Comparison of ENCODE assay signal across 9 mouse cellular contexts in the genomic region with DNA sequence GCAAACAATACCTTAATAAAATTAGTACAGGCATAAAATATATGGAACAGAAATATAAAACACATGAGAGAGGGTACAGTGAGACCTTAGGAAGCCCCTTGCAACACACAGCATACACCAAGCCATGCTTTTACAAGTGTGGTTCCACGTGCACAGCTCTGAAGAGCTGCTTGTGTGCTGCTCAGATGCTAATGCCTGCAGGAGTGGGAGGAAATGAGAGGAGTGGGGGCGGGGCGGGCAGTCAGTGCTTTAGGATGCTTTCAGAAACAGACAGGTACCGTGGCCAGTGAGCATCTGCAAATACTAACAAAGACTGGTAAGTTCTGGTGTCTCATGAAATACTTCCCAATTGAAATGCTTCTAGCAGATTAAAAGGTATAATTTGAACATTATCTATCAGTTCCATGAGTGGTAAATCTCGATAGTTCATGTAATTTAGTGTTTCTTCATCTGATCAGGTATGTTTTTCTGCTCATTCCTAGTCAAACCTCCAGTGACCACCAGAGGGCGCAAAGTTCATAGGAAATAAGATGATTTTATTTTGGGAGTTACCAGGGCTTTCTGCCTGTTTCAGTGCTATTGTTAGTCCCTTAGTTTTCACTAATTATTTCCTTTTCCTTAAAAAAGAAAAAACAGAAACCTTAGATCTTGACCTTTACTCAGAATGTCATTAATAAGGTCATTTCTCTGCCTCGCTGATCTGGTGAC. TPM values are rescaled to one million over a fixed set of nuclear protein-coding genes. Genes with fewer than 3 reads are reported as not detected.
A peak's percentile ranks its signal among the peaks of the same experiment; 100 is the strongest.
DNase-seq lines count a peak whose midpoint lies in the region; ATAC-seq and TF ChIP-seq lines count a peak whose summit lies in the region.
"Had no signal": no experiment of that assay in that cellular context is flagged by ENCODE, and none has a peak within 500 bp of the region (broad histone marks: within the 10 kb centered on the region; RNA-seq: fewer than 3 reads in every experiment).

No protein-coding gene starts in this region.

- H3K4me1 ChIP-seq in forebrain, embryonic 13.5 days: peaks cover 5% of the 10 kb centered on the region; the same call in 1 of the 2 replicates
- H3K4me1 ChIP-seq in thymus, adult 2 months (replicated peaks; ENCODE audit: control insufficient read depth, insufficient read depth, low read length): no peaks in the 10 kb centered on the region
- H3K4me1 ChIP-seq: embryonic facial prominence, embryonic 15.5 days had no signal

- peak; percentile 70 for DNase-seq in urinary bladder, postnatal 14 days (ENCODE audit: low spot score)
- no peak for DNase-seq in urinary bladder, postnatal 10 days (ENCODE audit: low spot score)
- DNase-seq in induced T-regulatory cell, adult 2 months (ENCODE audit: low read depth): peak; percentile 82
- DNase-seq in left cerebral cortex, postnatal 25 days (ENCODE audit: low spot score in 2 of 2): peak; percentile 80 to 84
- DNase-seq in naive thymus-derived CD4-positive, alpha-beta T cell, adult 2 months (ENCODE audit: low read depth): peak; percentile 76
- peak; percentile 71 for DNase-seq in thymus, adult 2 months

- no peak overlapping the region for H3K4me3 ChIP-seq in forebrain, embryonic 13.5 days
- no peak overlapping the region for H3K4me3 ChIP-seq in thymus, adult 2 months (ENCODE audit: control insufficient read depth, insufficient read depth, low read length)
- H3K4me3 ChIP-seq: embryonic facial prominence, embryonic 15.5 days had no signal

- intact Hi-C loops in left cerebral cortex, postnatal 25 days (cut with DNase I): loop anchor here (1.0 kb wide), 1 partner anchor 146 kb away; no protein-coding TSS in a partner anchor

- no peak overlapping the region for H3K9ac ChIP-seq in forebrain, embryonic 13.5 days
- H3K9ac ChIP-seq: embryonic facial prominence, embryonic 15.5 days had no signal

- no peak overlapping the region for H3K4me2 ChIP-seq in forebrain, embryonic 13.5 days
- H3K4me2 ChIP-seq: embryonic facial prominence, embryonic 15.5 days had no signal

- no peaks in the 10 kb centered on the region for H3K9me3 ChIP-seq in forebrain, embryonic 13.5 days (replicated peaks)
- H3K9me3 ChIP-seq: embryonic facial prominence, embryonic 15.5 days had no signal

- ATAC-seq in cerebellum, adult (ENCODE audit: insufficient number of reproducible peaks, low FRiP score, low TSS enrichment): peak; percentile 49; the same call in 1 of the 2 replicates
- ATAC-seq in forebrain, embryonic 13.5 days: peak; percentile 67

- WGBS in forebrain, embryonic 13.5 days: 27% methylated on average over 7 of the region's 7 CpGs
- 60% methylated on average over 7 of the region's 7 CpGs for WGBS in thymus, adult 2 months

- H3K27ac ChIP-seq in forebrain, embryonic 13.5 days: no peak overlapping the region
- H3K27ac ChIP-seq in thymus, adult 2 months (ENCODE audit: control insufficient read depth, insufficient read depth, low read length): no peak overlapping the region
- H3K27ac ChIP-seq: embryonic facial prominence, embryonic 15.5 days had no signal

- TF ChIP-seq CTCF in thymus, adult 2 months (IDR thresholded peaks at IDR 0.05; ENCODE audit: borderline replicate concordance, control insufficient read depth, extremely low read depth, insufficient read depth, low read length, poor library complexity): no peak

- no peak for TF ChIP-seq POLR2A in thymus, adult 2 months (IDR thresholded peaks at IDR 0.05; ENCODE audit: control insufficient read depth, extremely low read depth, insufficient read depth, low read length, poor library complexity)

- peaks cover 8% of the 10 kb centered on the region; the same call in 1 of the 2 replicates for H3K36me3 ChIP-seq in forebrain, embryonic 13.5 days (ENCODE audit: poor library complexity, severe bottlenecking)
- H3K36me3 ChIP-seq in thymus, adult 2 months (ENCODE audit: control insufficient read depth, insufficient read depth, low read length): no peaks in the 10 kb centered on the region

- H3K27me3 ChIP-seq in forebrain, embryonic 13.5 days: no peaks in the 10 kb centered on the region
- H3K27me3 ChIP-seq in thymus, adult 2 months (ENCODE audit: control insufficient read depth, insufficient read depth, low read length): no peaks in the 10 kb centered on the region
- H3K27me3 ChIP-seq: embryonic facial prominence, embryonic 15.5 days had no signal

RNA-seq across cellular contexts. Expression of a gene that starts 17.2 kb away (rescaled TPM):
- 74.2 and 84.3 TPM in 2 replicates for polyA plus RNA-seq in forebrain, embryonic 13.5 days (2015; fragmentation: Nextera tagmentation; extraction: Ambion mirVana)
- 10 to 100 TPM; 88.3 to 91.6 TPM for total RNA-seq in left cerebral cortex, postnatal 25 days (2021)
- 164 and 317 TPM in 2 replicates for polyA plus RNA-seq in thymus, adult 2 months (2012; rRNA removed)
